Mouse (Mus musculus) midbrain, embryonic 11.5 days (tissue): Measurements from ENCODE around the gene Olfr311. TPM values are rescaled to one million over a fixed set of nuclear protein-coding genes. Genes with fewer than 3 reads are reported as not detected.

Experiments
- ATAC-seq: fragments of 200-750 bp; cut with Nextera tagmentation; 2 replicates; pipeline ENCODE4 v1.8.0; 2017; ENCODE audit warnings: moderate TSS enrichment, moderate library complexity; ENCODE audit not compliant: low FRiP score
- DNase-seq: peaks from one replicate; pipeline ENCODE4 v3.0.0; 2015; ENCODE audit warnings: low spot score; ENCODE audit errors: missing footprints
- H3K27ac ChIP-seq: fragments of 300-500 bp; sonication (generic); 2 replicates; pipeline ENCODE4 v1.5.1; 2014; ENCODE audit warnings: low read depth, low read length
- H3K27me3 ChIP-seq: fragments of 300-500 bp; sonication (generic); 2 replicates; pipeline ENCODE4 v1.6.1; 2014; ENCODE audit warnings: mild to moderate bottlenecking, low read length, moderate library complexity, mixed read lengths; ENCODE audit not compliant: control insufficient read depth, insufficient read depth
- H3K36me3 ChIP-seq: fragments of 300-500 bp; sonication (generic); 2 replicates; pipeline ENCODE4 v1.6.1; 2014; ENCODE audit warnings: mild to moderate bottlenecking, low read length, moderate library complexity, mixed read lengths; ENCODE audit not compliant: control insufficient read depth, insufficient read depth
- H3K4me1 ChIP-seq: fragments of 300-500 bp; sonication (generic); 2 replicates; pipeline ENCODE4 v1.6.1; 2014; ENCODE audit warnings: low read length; ENCODE audit not compliant: control insufficient read depth, insufficient read depth
- H3K4me2 ChIP-seq: fragments of 300-500 bp; sonication (generic); 2 replicates; pipeline ENCODE4 v1.6.1; 2014; ENCODE audit warnings: mild to moderate bottlenecking, moderate library complexity
- H3K4me3 ChIP-seq: fragments of 300-500 bp; sonication (generic); 2 replicates; pipeline ENCODE4 v1.5.1; 2014; ENCODE audit warnings: low read depth, low read length
- H3K9ac ChIP-seq: fragments of 300-500 bp; sonication (generic); 2 replicates; pipeline ENCODE4 v1.6.1; 2014; ENCODE audit warnings: low read length
- H3K9me3 ChIP-seq: fragments of 300-500 bp; sonication (generic); 2 replicates; pipeline ENCODE4 v1.6.1; 2016; ENCODE audit warnings: low read length; ENCODE audit not compliant: control insufficient read depth
- WGBS: fragments of 180-500 bp; shearing (Covaris S2); extraction: QIAGEN DNeasy Blood & Tissue Kit; methylation state at CpG from one replicate; pipeline ENCODE4 v1.1.7; 2014; 5-methylcytosine and 5-hydroxymethylcytosine counted together
- polyA plus RNA-seq: library from polyadenylated mRNA; unstranded; fragments of >200 nt; fragmentation: Nextera tagmentation; extraction: Ambion mirVana; gene quantifications from 2 replicates; pipeline ENCODE4 v1.2.1, GENCODE M21; 2014

Gene Olfr311
- polyA plus RNA-seq, 1 experiment from 2014 or later, result not detected

GRCm38 (mm10) chr11:58849731-58850130 is 10.7 kb downstream of the Olfr311 start:
- H3K27ac ChIP-seq, result no peak overlapping the region
- no peak overlapping the region for H3K9ac ChIP-seq
- H3K36me3 ChIP-seq, result peaks cover 8% of the 10 kb centered on the region; the same call in 1 of the 2 replicates
- H3K27me3 ChIP-seq, result no peaks in the 10 kb centered on the region
- H3K4me1 ChIP-seq, result peaks cover 6% of the 10 kb centered on the region
- no peaks in the 10 kb centered on the region for H3K9me3 ChIP-seq
- H3K4me2 ChIP-seq, result no peak overlapping the region
- 77% methylated on average over 2 of the region's 2 CpGs for WGBS
- no peak for DNase-seq
- H3K4me3 ChIP-seq, result no peak overlapping the region
- ATAC-seq, result no peak

- Histone ChIP-seq H3K36me3 (peaks cover 29% of the 10 kb centered on the region), H3K9me3 (peaks cover 10% of the 10 kb centered on the region; the same call in 1 of the 2 replicates), H3K27me3 (no peaks in the 10 kb centered on the region), H3K4me2 (no peak overlapping the region), H3K4me3 (no peak overlapping the region), H3K27ac (no peak overlapping the region), H3K9ac (no peak overlapping the region), H3K4me1 (no peaks in the 10 kb centered on the region)
- WGBS, result 93% methylated on average over 8 of the region's 8 CpGs
- no peak for ATAC-seq
- no peak for DNase-seq
These were observed 21.7 kb downstream of the Olfr311 start for GRCm38 (mm10) chr11:58860744-58861143.

GRCm38 (mm10) chr11:58867039-58867953 is 28.2 kb downstream of the Olfr311 start, which contains the start of gene 2810021J22Rik:
2810021J22Rik (plus strand) TSS chr11:58867216.
- H3K27me3 ChIP-seq, result no peaks in the 10 kb centered on the region
- H3K4me2 ChIP-seq, result peak within 1 kb of the TSS; percentile 84
- peak; percentile 88 for ATAC-seq
- peak; percentile 98 for DNase-seq
- peaks cover 8% of the 10 kb centered on the region for H3K4me1 ChIP-seq
- peak within 1 kb of the TSS; percentile 79 for H3K4me3 ChIP-seq
- 5% methylated on average over 37 of the region's 37 CpGs for WGBS
- peak within 1 kb of the TSS; percentile 90 for H3K9ac ChIP-seq
- H3K9me3 ChIP-seq, result no peaks in the 10 kb centered on the region
- peak within 1 kb of the TSS; percentile 61 for H3K27ac ChIP-seq
- H3K36me3 ChIP-seq, result no peaks in the 10 kb centered on the region

GRCm38 (mm10) chr11:58867954-58868330 is 28.9 kb downstream of the Olfr311 start:
- no peaks in the 10 kb centered on the region for H3K36me3 ChIP-seq
- ATAC-seq (no peak), DNase-seq (no peak)
- peak overlapping the region; percentile 84 for H3K4me2 ChIP-seq
- H3K9me3 ChIP-seq, result no peaks in the 10 kb centered on the region
- no peaks in the 10 kb centered on the region for H3K27me3 ChIP-seq
- H3K4me1 ChIP-seq, result peaks cover 8% of the 10 kb centered on the region
- no peak overlapping the region for H3K27ac ChIP-seq
- WGBS, result 89% methylated on average over 6 of the region's 6 CpGs
- H3K9ac ChIP-seq, result peak overlapping the region; percentile 90; the same call in 1 of the 2 replicates
- peak overlapping the region; percentile 79 for H3K4me3 ChIP-seq

GRCm38 (mm10) chr11:58870961-58871360 is 31.9 kb downstream of the Olfr311 start:
- ATAC-seq (no peak), DNase-seq (no peak)
- H3K36me3 ChIP-seq, result no peaks in the 10 kb centered on the region
- H3K4me2 ChIP-seq, result no peak overlapping the region
- no peak overlapping the region for H3K9ac ChIP-seq
- no peak overlapping the region for H3K27ac ChIP-seq
- no peaks in the 10 kb centered on the region for H3K9me3 ChIP-seq
- peaks cover 8% of the 10 kb centered on the region for H3K4me1 ChIP-seq
- 93% methylated on average over 4 of the region's 4 CpGs for WGBS
- H3K4me3 ChIP-seq, result no peak overlapping the region
- H3K27me3 ChIP-seq, result no peaks in the 10 kb centered on the region

- ATAC-seq (no peak), DNase-seq (no peak)
- Histone ChIP-seq H3K4me2 (no peak overlapping the region), H3K36me3 (peaks cover 4% of the 10 kb centered on the region), H3K27ac (no peak overlapping the region), H3K4me1 (no peaks in the 10 kb centered on the region), H3K27me3 (no peaks in the 10 kb centered on the region), H3K9me3 (no peaks in the 10 kb centered on the region), H3K9ac (no peak overlapping the region), H3K4me3 (no peak overlapping the region)
- 87% methylated on average over 8 of the region's 8 CpGs for WGBS
These were observed 44.7 kb downstream of the Olfr311 start for GRCm38 (mm10) chr11:58883756-58884155.

GRCm38 (mm10) chr11:58890511-58890910 is 51.5 kb downstream of the Olfr311 start:
- Histone ChIP-seq H3K9me3 (no peaks in the 10 kb centered on the region), H3K36me3 (peaks cover 12% of the 10 kb centered on the region; the same call in 1 of the 2 replicates), H3K4me3 (no peak overlapping the region), H3K4me2 (no peak overlapping the region), H3K27ac (no peak overlapping the region), H3K27me3 (no peaks in the 10 kb centered on the region), H3K9ac (no peak overlapping the region), H3K4me1 (no peaks in the 10 kb centered on the region)
- no peak for ATAC-seq
- WGBS, result 93% methylated on average over 10 of the region's 10 CpGs
- no peak for DNase-seq

Other genes starting within 250 kb of the Olfr311 start
- gene Olfr324, start 244.1 kb upstream of the Olfr311 start, polyA plus RNA-seq, result not detected in 2 replicates
- not detected in 2 replicates for gene 2210407C18Rik, start 223.2 kb upstream of the Olfr311 start, polyA plus RNA-seq
- gene Olfr323, start 208.8 kb upstream of the Olfr311 start, polyA plus RNA-seq, result not detected in 2 replicates
- gene Trim58, start 198.8 kb upstream of the Olfr311 start, polyA plus RNA-seq, result 0.10 and 0.63 TPM in 2 replicates
- gene Olfr322, start 180.5 kb upstream of the Olfr311 start, polyA plus RNA-seq, result 0.07 TPM in 1 of 2 replicates, not detected in the other
- not detected in 2 replicates for gene Olfr320, start 158.2 kb upstream of the Olfr311 start, polyA plus RNA-seq
- gene Olfr319, start 140.1 kb upstream of the Olfr311 start, polyA plus RNA-seq, result not detected in 2 replicates
- gene Olfr318, start 115.2 kb upstream of the Olfr311 start, polyA plus RNA-seq, result not detected in 2 replicates
- 0.04 and 0.15 TPM in 2 replicates for gene Olfr317, start 100.0 kb upstream of the Olfr311 start, polyA plus RNA-seq
- gene Olfr316, start 86.5 kb upstream of the Olfr311 start, polyA plus RNA-seq, result not detected in 2 replicates
- not detected in 2 replicates for gene Olfr315, start 66.1 kb upstream of the Olfr311 start, polyA plus RNA-seq
- gene Olfr314, start 56.3 kb upstream of the Olfr311 start, polyA plus RNA-seq, result not detected in 2 replicates
- 3.6 and 5.4 TPM in 2 replicates for gene Fam183b, start 37.3 kb upstream of the Olfr311 start, polyA plus RNA-seq
- not detected in 2 replicates for gene Olfr313, start 24.3 kb upstream of the Olfr311 start, polyA plus RNA-seq
- gene Olfr312, start 10.0 kb upstream of the Olfr311 start, polyA plus RNA-seq, result not detected in 2 replicates
- gene Gm12258, start 7.9 kb downstream of the Olfr311 start, polyA plus RNA-seq, result 15.6 and 16.9 TPM in 2 replicates
- gene 2810021J22Rik, start 28.0 kb downstream of the Olfr311 start, polyA plus RNA-seq, result 13.4 and 13.6 TPM in 2 replicates
- gene Zfp39, start 65.0 kb downstream of the Olfr311 start, polyA plus RNA-seq, result 6.4 and 7.3 TPM in 2 replicates
- gene Btnl10, start 78.7 kb downstream of the Olfr311 start, polyA plus RNA-seq, result not detected in 2 replicates
- gene Rnf187, start 99.7 kb downstream of the Olfr311 start, polyA plus RNA-seq, result 354 and 381 TPM in 2 replicates
- 99.9 and 101 TPM in 2 replicates for gene Hist3h2ba, start 109.7 kb downstream of the Olfr311 start, polyA plus RNA-seq
- 57.8 and 61.8 TPM in 2 replicates for gene Hist3h2a, start 115.4 kb downstream of the Olfr311 start, polyA plus RNA-seq
- 0.45 and 0.62 TPM in 2 replicates for gene Trim17, start 115.4 kb downstream of the Olfr311 start, polyA plus RNA-seq
- gene Trim11, start 138.8 kb downstream of the Olfr311 start, polyA plus RNA-seq, result 17.6 and 18.5 TPM in 2 replicates